Mouse (Mus musculus): ENCODE measurements around the gene 1700034I23Rik. TPM values are rescaled to one million over a fixed set of nuclear protein-coding genes. Genes with fewer than 3 reads are reported as not detected.

1700034I23Rik gene
- total and polyA plus RNA-seq, 3 experiments, result 0.04 TPM; not detected in 2

GRCm38 (mm10) chr3:40949170-40949902 is 47.0 kb upstream of the 1700034I23Rik start, which contains the start of gene Larp1b (continued):
- TF ChIP-seq ZNF384 (IDR thresholded peaks at IDR 0.05; ENCODE audit: low read depth, low read length) (no peak), IRF4 (IDR thresholded peaks at IDR 0.05; ENCODE audit: low read depth, low read length) (no peak), TBP (conservative IDR thresholded peaks at IDR 0.05; ENCODE audit: low read depth, low read length) (no peak), KAT2A (IDR thresholded peaks at IDR 0.05; ENCODE audit: insufficient replicate concordance, low read length) (no peak), E2F4 (IDR thresholded peaks at IDR 0.05; ENCODE audit: insufficient replicate concordance, low read depth, low read length) (no peak), POLR2A (IDR thresholded peaks at IDR 0.05; ENCODE audit: low read depth, low read length) (peak; percentile 83; the same call in 1 of the 2 replicates), ZC3H11A (IDR thresholded peaks at IDR 0.05; ENCODE audit: low read depth, low read length) (no peak), ZKSCAN1 (IDR thresholded peaks at IDR 0.05; ENCODE audit: borderline replicate concordance, low read depth, low read length) (no peak), MXI1 (IDR thresholded peaks at IDR 0.05; ENCODE audit: low read depth, low read length) (no peak; the same call in 1 of the 2 replicates), CHD2 (IDR thresholded peaks at IDR 0.05; ENCODE audit: low read length) (no peak), MYC (IDR thresholded peaks at IDR 0.05; ENCODE audit: low read depth, low read length) (no peak), UBTF (IDR thresholded peaks at IDR 0.05; ENCODE audit: low read depth, low read length) (no peak), PAX5 (IDR thresholded peaks at IDR 0.05; ENCODE audit: low read length) (no peak), EP300 (IDR thresholded peaks at IDR 0.05; ENCODE audit: low read length) (no peak), BHLHE40 (IDR thresholded peaks at IDR 0.05; ENCODE audit: low read depth, low read length) (no peak), USF2 (conservative IDR thresholded peaks at IDR 0.05; ENCODE audit: low read depth, low read length) (no peak), RAD21 (IDR thresholded peaks at IDR 0.05; ENCODE audit: low read depth, low read length) (no peak), NELFE (IDR thresholded peaks at IDR 0.05; ENCODE audit: low read depth, low read length) (peak; percentile 73), ZMIZ1 (IDR thresholded peaks at IDR 0.05; ENCODE audit: low read depth, low read length) (peak; percentile 60; the same call in 1 of the 2 replicates), MAZ (IDR thresholded peaks at IDR 0.05; ENCODE audit: low read depth, low read length) (no peak), TCF12 (IDR thresholded peaks at IDR 0.05; ENCODE audit: low read depth, low read length) (peak; percentile 70; the same call in 1 of the 2 replicates)

DNA sequence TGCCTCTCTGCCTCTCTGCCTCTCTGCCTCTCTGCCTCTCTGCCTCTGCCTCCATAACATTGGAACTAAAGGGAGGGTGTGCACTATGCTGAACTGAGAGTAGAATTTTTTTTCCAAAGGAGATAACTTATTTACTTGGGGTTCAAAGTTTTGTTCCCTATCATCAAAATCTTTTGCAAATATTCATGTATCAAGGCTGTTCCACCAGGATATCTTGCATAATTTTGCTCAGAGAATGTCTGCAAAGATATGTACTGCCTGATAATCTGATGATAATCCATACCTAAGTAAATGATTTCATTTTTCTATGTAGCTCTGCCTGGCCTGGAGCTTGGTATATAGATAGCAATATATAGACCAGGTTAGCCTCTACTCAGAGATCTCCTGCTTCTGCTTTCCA is 36.7 kb upstream of the 1700034I23Rik start:
- no peaks in the 10 kb centered on the region for H3K27me3 ChIP-seq (replicated peaks)
- in situ Hi-C loops (cut with MboI; ENCODE audit: low pct_ligation_motif_present, low pct_unique_long_range_greater_than_20kb, low sequenced_read_pairs), result no loop called here
- dilution Hi-C loops (cut with MboI; ENCODE audit: extremely low pct_ligation_motif_present, extremely low pct_unique_long_range_greater_than_20kb, low sequenced_read_pairs), result no loop called here

More for the DNA sequence above, 36.7 kb upstream of the 1700034I23Rik start:
- Histone ChIP-seq H3K4me2 (ENCODE audit: insufficient read depth, low read depth, poor library complexity, severe bottlenecking) (no peak overlapping the region), H3K4me1 (ENCODE audit: control insufficient read depth in 1 of 2, insufficient read depth in 2 of 2) (no peaks in the 10 kb centered on the region), H3K27ac (ENCODE audit: insufficient read depth, low read depth) (no peak overlapping the region), H3K79me2 (replicated peaks; ENCODE audit: control insufficient read depth, extremely low read depth, insufficient read depth, poor library complexity, severe bottlenecking) (no peaks in the 10 kb centered on the region), H3K9me3 (replicated peaks; ENCODE audit: low read length) (no peaks in the 10 kb centered on the region), H3K36me3 (replicated peaks in 1 of 2; ENCODE audit: control insufficient read depth in 1 of 2, insufficient read depth in 1 of 2, low read length in 1 of 2) (peaks cover 1 to 5% of the 10 kb centered on the region in 2 experiments), H3K9ac (ENCODE audit: insufficient read depth, low read depth) (no peak overlapping the region), H3K4me3 (replicated peaks in 1 of 3; ENCODE audit: low read depth in 2 of 3, low read length in 2 of 3, poor library complexity in 1 of 3) (no peak overlapping the region)
- TF ChIP-seq ELF1 (IDR thresholded peaks at IDR 0.05; ENCODE audit: low read depth, low read length) (no peak), HCFC1 (IDR thresholded peaks at IDR 0.05; ENCODE audit: low read depth, low read length) (no peak), ETS1 (conservative IDR thresholded peaks at IDR 0.05; ENCODE audit: low read depth, low read length) (no peak), USF1 (IDR thresholded peaks at IDR 0.05; ENCODE audit: low read depth, low read length) (no peak), TBP (conservative IDR thresholded peaks at IDR 0.05; ENCODE audit: low read depth, low read length) (no peak), MAZ (IDR thresholded peaks at IDR 0.05; ENCODE audit: low read depth, low read length) (no peak), NELFE (IDR thresholded peaks at IDR 0.05; ENCODE audit: low read depth, low read length) (no peak), ZMIZ1 (IDR thresholded peaks at IDR 0.05; ENCODE audit: low read depth, low read length) (no peak), SMC3 (IDR thresholded peaks at IDR 0.05; ENCODE audit: low read depth, low read length) (no peak), ZNF384 (IDR thresholded peaks at IDR 0.05; ENCODE audit: low read depth, low read length) (no peak), KAT2A (IDR thresholded peaks at IDR 0.05; ENCODE audit: insufficient replicate concordance, low read length) (no peak), ZC3H11A (IDR thresholded peaks at IDR 0.05; ENCODE audit: low read depth, low read length) (no peak), ZKSCAN1 (IDR thresholded peaks at IDR 0.05; ENCODE audit: borderline replicate concordance, low read depth, low read length) (no peak), MXI1 (IDR thresholded peaks at IDR 0.05; ENCODE audit: low read depth, low read length) (no peak), CHD2 (IDR thresholded peaks at IDR 0.05; ENCODE audit: low read length) (no peak), TCF12 (IDR thresholded peaks at IDR 0.05; ENCODE audit: low read depth, low read length) (no peak), USF2 (conservative IDR thresholded peaks at IDR 0.05; ENCODE audit: low read depth, low read length) (no peak)
- DNase-seq (ENCODE audit: extremely low read depth), result no peak

All from CH12.LX (cell line).